Mouse (Mus musculus) stomach, postnatal 0 days (tissue): Measurements from ENCODE around the gene 3110009E18Rik.

ENCODE experiments used
- CTCF ChIP-seq: IDR thresholded peaks from 2 replicates; pipeline ENCODE4 v1.5.1; 2016; ENCODE audit warnings: antibody characterized with exemption, low read depth, mild to moderate bottlenecking, moderate library complexity
- EP300 ChIP-seq: optimal IDR thresholded peaks from 2 replicates; pipeline ENCODE3; 2016; ENCODE audit warnings: antibody characterized with exemption

DNA sequence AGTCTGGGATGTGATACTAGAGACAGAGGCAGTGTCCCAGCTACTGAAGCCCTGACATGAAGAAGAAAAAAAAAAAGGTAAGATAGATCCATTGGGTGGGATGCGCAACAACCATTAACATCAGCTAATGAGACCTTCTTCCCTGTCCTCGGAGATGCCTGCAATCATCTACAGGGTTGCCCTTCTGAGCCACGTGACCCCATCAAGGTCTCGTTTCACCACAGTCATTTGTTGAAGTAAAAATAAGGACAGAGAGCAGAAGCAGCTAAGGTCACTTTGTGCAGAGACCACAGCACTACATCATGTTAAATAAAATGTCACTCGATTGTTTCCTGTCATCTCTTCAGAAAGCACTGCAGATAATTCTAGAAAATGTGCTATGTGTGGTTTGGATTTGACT is 82.8 kb downstream of the 3110009E18Rik start:
- no peak for TF ChIP-seq CTCF
- TF ChIP-seq EP300, result no peak
